ENCODE assay signal across 14 mouse cellular contexts in the genomic region with DNA sequence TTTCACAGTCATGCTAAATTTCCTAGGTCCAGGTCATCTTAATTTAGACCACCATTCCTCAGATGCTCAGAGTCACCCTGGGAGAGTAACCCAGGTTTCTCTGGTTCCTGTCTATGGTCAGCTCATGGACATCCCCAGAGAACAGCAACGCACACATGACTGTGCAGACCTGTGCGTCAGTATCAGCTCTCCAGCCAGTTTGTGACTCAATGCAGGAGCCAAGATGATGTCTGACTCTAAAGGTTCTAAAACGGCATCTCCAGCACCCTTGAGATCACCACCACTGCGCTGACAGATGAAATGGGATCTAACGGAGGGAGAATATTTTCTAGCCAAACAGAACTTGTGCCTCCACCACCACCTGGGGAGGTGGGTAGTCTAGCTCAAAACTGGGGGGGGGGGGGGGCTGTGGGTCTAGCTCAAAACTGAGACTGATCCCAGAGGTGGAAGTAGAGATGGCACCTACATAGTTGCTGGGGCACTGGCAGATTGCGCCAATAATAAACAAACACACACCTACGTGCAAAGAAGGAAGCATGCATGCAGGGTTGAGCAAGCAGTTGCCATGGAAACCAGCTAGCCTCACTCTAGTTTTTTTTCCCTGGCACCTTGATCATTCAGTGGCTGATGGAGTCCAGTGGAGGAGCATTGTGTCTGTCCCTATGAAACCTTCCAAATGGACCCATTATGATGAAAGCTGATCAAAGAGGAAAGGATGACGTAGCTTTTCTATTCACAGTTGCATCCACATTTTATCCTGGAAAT.
DNase-seq lines count a peak whose midpoint lies in the region; ATAC-seq and TF ChIP-seq lines count a peak whose summit lies in the region.
"Had no signal": no experiment of that assay in that cellular context is flagged by ENCODE, and none has a peak within 500 bp of the region (broad histone marks: within the 10 kb centered on the region; RNA-seq: fewer than 3 reads in every experiment).

No protein-coding gene starts in this region.

- no peaks in the 10 kb centered on the region for H3K9me3 ChIP-seq in hindbrain, embryonic 12.5 days (replicated peaks)
- H3K9me3 ChIP-seq in hindbrain, embryonic 10.5 days = no peaks in the 10 kb centered on the region
- no peaks in the 10 kb centered on the region for H3K9me3 ChIP-seq in lung, embryonic 14.5 days (ENCODE audit: low read depth, low read length)
- no peaks in the 10 kb centered on the region for H3K9me3 ChIP-seq in midbrain, embryonic 15.5 days
- H3K9me3 ChIP-seq: lung, embryonic 15.5 days; neural tube, embryonic 13.5 days had no signal

- no peak overlapping the region for H3K27ac ChIP-seq in hindbrain, embryonic 12.5 days
- H3K27ac ChIP-seq in hindbrain, embryonic 10.5 days = no peak overlapping the region
- no peak overlapping the region for H3K27ac ChIP-seq in lung, embryonic 14.5 days (ENCODE audit: low read depth)
- H3K27ac ChIP-seq in midbrain, embryonic 15.5 days = peak overlapping the region; percentile 63
- H3K27ac ChIP-seq: lung, embryonic 15.5 days; neural tube, embryonic 13.5 days had no signal

- 59% methylated on average over 8 of the region's 8 CpGs for WGBS in hindbrain, embryonic 12.5 days
- WGBS in hindbrain, embryonic 10.5 days = 66% methylated on average over 8 of the region's 8 CpGs
- 69% methylated on average over 8 of the region's 8 CpGs for WGBS in lung, embryonic 14.5 days
- whole genome bisulfite sequencing in midbrain, embryonic 15.5 days = 49% methylated on average over 8 of the region's 8 CpGs

- H3K36me3 ChIP-seq in hindbrain, embryonic 12.5 days = no peaks in the 10 kb centered on the region
- H3K36me3 ChIP-seq in hindbrain, embryonic 10.5 days = no peaks in the 10 kb centered on the region
- H3K36me3 ChIP-seq in lung, embryonic 14.5 days (ENCODE audit: insufficient read depth) = no peaks in the 10 kb centered on the region
- H3K36me3 ChIP-seq in midbrain, embryonic 15.5 days (replicated peaks) = no peaks in the 10 kb centered on the region
- H3K36me3 ChIP-seq: lung, embryonic 15.5 days; neural tube, embryonic 13.5 days had no signal

- no peak overlapping the region for H3K4me3 ChIP-seq in hindbrain, embryonic 12.5 days
- no peak overlapping the region for H3K4me3 ChIP-seq in hindbrain, embryonic 10.5 days
- H3K4me3 ChIP-seq in lung, embryonic 14.5 days (ENCODE audit: low read depth, low read length) = no peak overlapping the region
- no peak overlapping the region; the same call in 1 of the 2 replicates for H3K4me3 ChIP-seq in midbrain, embryonic 15.5 days
- H3K4me3 ChIP-seq: lung, embryonic 15.5 days; neural tube, embryonic 13.5 days had no signal

- no peak overlapping the region for H3K4me2 ChIP-seq in hindbrain, embryonic 12.5 days (replicated peaks)
- H3K4me2 ChIP-seq in lung, embryonic 14.5 days = no peak overlapping the region
- H3K4me2 ChIP-seq in midbrain, embryonic 15.5 days = peak overlapping the region; percentile 15; the same call in 1 of the 2 replicates
- H3K4me2 ChIP-seq: lung, embryonic 15.5 days; neural tube, embryonic 13.5 days had no signal

- no peaks in the 10 kb centered on the region for H3K27me3 ChIP-seq in hindbrain, embryonic 12.5 days
- no peaks in the 10 kb centered on the region for H3K27me3 ChIP-seq in hindbrain, embryonic 10.5 days (ENCODE audit: insufficient read depth, poor library complexity, severe bottlenecking)
- no peaks in the 10 kb centered on the region for H3K27me3 ChIP-seq in lung, embryonic 14.5 days (ENCODE audit: insufficient read depth, low read length)
- H3K27me3 ChIP-seq in midbrain, embryonic 15.5 days (replicated peaks) = no peaks in the 10 kb centered on the region
- H3K27me3 ChIP-seq: lung, embryonic 15.5 days; neural tube, embryonic 13.5 days had no signal

- no peak for DNase-seq in hindbrain, embryonic 10.5 days (ENCODE audit: low spot score)
- peak; percentile 32 for DNase-seq in lung, embryonic 14.5 days
- DNase-seq in lung, postnatal 14 days = no peak
- DNase-seq in embryo, embryonic 10.5 days (ENCODE audit: low spot score) = peak; percentile 18
- DNase-seq: cerebellum, adult 11-12 months; spleen, adult 18-20 months; thymus, postnatal 4 days had no signal

- H3K4me1 ChIP-seq in hindbrain, embryonic 12.5 days = peaks cover 3% of the 10 kb centered on the region; the same call in 1 of the 2 replicates
- H3K4me1 ChIP-seq in hindbrain, embryonic 10.5 days (replicated peaks) = no peaks in the 10 kb centered on the region
- H3K4me1 ChIP-seq in lung, embryonic 14.5 days (ENCODE audit: insufficient read depth) = no peaks in the 10 kb centered on the region
- peaks cover 20% of the 10 kb centered on the region for H3K4me1 ChIP-seq in midbrain, embryonic 15.5 days

- H3K9ac ChIP-seq in hindbrain, embryonic 12.5 days = no peak overlapping the region
- H3K9ac ChIP-seq in lung, embryonic 14.5 days = no peak overlapping the region
- H3K9ac ChIP-seq in midbrain, embryonic 15.5 days = no peak overlapping the region
- H3K9ac ChIP-seq: lung, embryonic 15.5 days; neural tube, embryonic 13.5 days had no signal

- TF ChIP-seq CTCF in lung, embryonic 14.5 days (IDR thresholded peaks at IDR 0.05; ENCODE audit: low read depth) = no peak

- 0 out of 2 replicates have a peak, but pooled peaks have one; percentile 19 for ATAC-seq in hindbrain, embryonic 12.5 days (ENCODE audit: low FRiP score)
- no peak for ATAC-seq in lung, embryonic 14.5 days (ENCODE audit: insufficient read depth)
- ATAC-seq in midbrain, embryonic 15.5 days (replicated peaks) = peak; percentile 66
- no peak for ATAC-seq in megakaryocyte-erythroid progenitor cell, adult 5-6 weeks (replicated peaks; ENCODE audit: low FRiP score, low TSS enrichment, poor library complexity, severe bottlenecking)
- ATAC-seq in megakaryocyte progenitor cell, adult 5-6 weeks (replicated peaks; ENCODE audit: poor library complexity) = no peak
- ATAC-seq: activated CD4-positive, CD25-positive, alpha-beta regulatory T cell, adult 4 months had no signal

Comparison
In these comparisons a context has a peak if more than half of its experiments do, and no peak if none do; other contexts are left out.
1. DNase-seq: peak in lung, embryonic 14.5 days (single experiment) and embryo, embryonic 10.5 days (single experiment); none in hindbrain, embryonic 10.5 days (single experiment) and lung, postnatal 14 days (single experiment).
2. ATAC-seq: peak in hindbrain, embryonic 12.5 days (single experiment) and midbrain, embryonic 15.5 days (single experiment); none in lung, embryonic 14.5 days (single experiment), megakaryocyte-erythroid progenitor cell, adult 5-6 weeks (single experiment) and megakaryocyte progenitor cell, adult 5-6 weeks (single experiment).